Mouse (Mus musculus) mammary gland, adult 2 months (tissue): Measurements from ENCODE around the gene C4b. TPM values are rescaled to one million over a fixed set of nuclear protein-coding genes. Genes with fewer than 3 reads are reported as not detected.

Experiments used
- polyA plus RNA-seq: library from polyadenylated mRNA; depleted of rRNA; stranded (reverse); fragments of >200 nt; gene quantifications from 2 replicates; pipeline ENCODE4 v1.2.3, GENCODE M21; 2012; ENCODE audit warnings: low replicate concordance; rRNA removed

C4b gene
- polyA plus RNA-seq = 184 and 192 TPM in 2 replicates

DNA sequence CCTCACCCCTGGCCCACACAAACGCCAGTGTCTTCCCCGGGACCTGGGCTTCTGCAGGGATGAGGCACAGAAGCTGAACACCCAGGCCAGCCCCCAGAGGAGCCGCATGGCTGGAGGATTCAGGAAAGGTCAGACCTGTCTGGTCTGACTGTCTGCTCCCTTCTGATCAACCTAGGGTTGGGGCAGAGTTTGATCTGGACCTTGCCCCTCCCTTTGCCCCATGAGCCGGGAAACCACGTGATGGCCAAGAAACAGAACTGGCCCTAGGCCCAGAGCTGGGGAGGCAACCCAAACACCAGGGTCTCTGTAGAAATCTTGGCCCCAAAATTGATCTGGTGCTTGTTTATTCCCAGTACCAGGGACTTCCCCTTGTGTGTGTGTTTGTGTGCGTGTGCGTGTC is at the start of gene C4b:
Gene C4b (minus strand): TSS at position 164 of the 400 bp plus-strand sequence.

Other genes starting within 250 kb of the C4b start
- not detected in 2 replicates for gene Btnl6, start 226.5 kb downstream of the C4b start, polyA plus RNA-seq
- 24.6 and 49.4 TPM in 2 replicates for gene Notch4, start 179.6 kb downstream of the C4b start, polyA plus RNA-seq
- gene Gpsm3, start 154.1 kb downstream of the C4b start, polyA plus RNA-seq = 36.4 and 82.7 TPM in 2 replicates
- gene Pbx2, start 152.6 kb downstream of the C4b start, polyA plus RNA-seq = 51.4 and 73.4 TPM in 2 replicates
- 3.5 and 7.0 TPM in 2 replicates for gene Ager, start 146.0 kb downstream of the C4b start, polyA plus RNA-seq
- gene Rnf5, start 140.2 kb downstream of the C4b start, polyA plus RNA-seq = 70.5 and 113 TPM in 2 replicates
- 298 and 323 TPM in 2 replicates for gene Agpat1, start 139.6 kb downstream of the C4b start, polyA plus RNA-seq
- 5.0 and 5.6 TPM in 2 replicates for gene Egfl8, start 127.9 kb downstream of the C4b start, polyA plus RNA-seq
- gene Ppt2, start 115.4 kb downstream of the C4b start, polyA plus RNA-seq = 45.7 and 50.6 TPM in 2 replicates
- gene Prrt1, start 114.3 kb downstream of the C4b start, polyA plus RNA-seq = 16.4 and 33.2 TPM in 2 replicates
- 4.5 and 7.3 TPM in 2 replicates for gene Fkbpl, start 99.1 kb downstream of the C4b start, polyA plus RNA-seq
- 70.2 and 126 TPM in 2 replicates for gene Atf6b, start 96.7 kb downstream of the C4b start, polyA plus RNA-seq
- 74.4 and 107 TPM in 2 replicates for gene Tnxb, start 73.3 kb downstream of the C4b start, polyA plus RNA-seq
- 0.11 and 0.60 TPM in 2 replicates for gene Cyp21a1, start 60.7 kb upstream of the C4b start, polyA plus RNA-seq
- gene Stk19, start 93.1 kb upstream of the C4b start, polyA plus RNA-seq = 48.6 and 50.3 TPM in 2 replicates
- gene Dxo, start 93.1 kb upstream of the C4b start, polyA plus RNA-seq = 72.8 and 80.9 TPM in 2 replicates
- 77.4 and 105 TPM in 2 replicates for gene Skiv2l, start 106.3 kb upstream of the C4b start, polyA plus RNA-seq
- gene Nelfe, start 106.5 kb upstream of the C4b start, polyA plus RNA-seq = 18.7 and 20.6 TPM in 2 replicates
- 70.0 and 71.7 TPM in 2 replicates for gene Cfb, start 118.6 kb upstream of the C4b start, polyA plus RNA-seq
- gene Zbtb12, start 135.6 kb upstream of the C4b start, polyA plus RNA-seq = 13.1 and 14.3 TPM in 2 replicates
- 0.06 and 0.07 TPM in 2 replicates for gene Gm20547, start 138.2 kb upstream of the C4b start, polyA plus RNA-seq
- 46.9 and 64.7 TPM in 2 replicates for gene C2, start 154.4 kb upstream of the C4b start, polyA plus RNA-seq
- 189 and 339 TPM in 2 replicates for gene Ehmt2, start 154.6 kb upstream of the C4b start, polyA plus RNA-seq
- gene Slc44a4, start 170.6 kb upstream of the C4b start, polyA plus RNA-seq = 7.4 and 9.2 TPM in 2 replicates
- gene Neu1, start 187.4 kb upstream of the C4b start, polyA plus RNA-seq = 48.4 and 54.9 TPM in 2 replicates
- gene Hspa1b, start 215.4 kb upstream of the C4b start, polyA plus RNA-seq = 43.1 and 146 TPM in 2 replicates
- gene Gm20481, start 226.0 kb upstream of the C4b start, polyA plus RNA-seq = 0.30 TPM in 1 of 2 replicates, not detected in the other
- 17.7 and 42.4 TPM in 2 replicates for gene Hspa1a, start 228.3 kb upstream of the C4b start, polyA plus RNA-seq
- 0.30 and 3.0 TPM in 2 replicates for gene Hspa1l, start 228.8 kb upstream of the C4b start, polyA plus RNA-seq
- 75.4 and 108 TPM in 2 replicates for gene Lsm2, start 238.0 kb upstream of the C4b start, polyA plus RNA-seq